In genomic region chr17:64746637-64747225, GRCm38 (mm10) we compare ENCODE assay signal across 19 mouse cellular contexts.
"Had no signal": no experiment of that assay in that cellular context is flagged by ENCODE, and none has a peak within 500 bp of the region (broad histone marks: within the 10 kb centered on the region; RNA-seq: fewer than 3 reads in every experiment).

No protein-coding gene starts in this region.

- ATAC-seq: inflammation-experienced regulatory T-cells, adult 6 months; intestine, embryonic 16.5 days; midbrain, embryonic 16.5 days had no signal

- H3K27me3 ChIP-seq: lung, embryonic 15.5 days; megakaryocyte, embryonic 14.5 days; midbrain, embryonic 12.5 days had no signal

- H3K4me3 ChIP-seq: layer of hippocampus, adult 2 months; left cerebral cortex, adult 2 months; lung, embryonic 15.5 days; megakaryocyte, embryonic 14.5 days; midbrain, embryonic 12.5 days had no signal

- H3K9ac ChIP-seq: lung, embryonic 15.5 days; midbrain, embryonic 12.5 days had no signal

- H3K27ac ChIP-seq: kidney, postnatal 0 days; layer of hippocampus, adult 2 months; left cerebral cortex, adult 2 months; lung, embryonic 15.5 days; midbrain, embryonic 12.5 days; stomach, postnatal 0 days had no signal

- H3K9me3 ChIP-seq: lung, embryonic 15.5 days; midbrain, embryonic 12.5 days had no signal

- H3K4me2 ChIP-seq: lung, embryonic 15.5 days; midbrain, embryonic 12.5 days had no signal

- H3K4me1 ChIP-seq: midbrain, embryonic 12.5 days had no signal

- DNase-seq: kidney, adult 18-20 months; kidney, adult 9 months; kidney, postnatal 25 days; layer of hippocampus, postnatal 36 days; lung, postnatal 10 days; right cerebral cortex, postnatal 14 days; right cerebral cortex, postnatal 4 days; thymus, adult 2 months; thymus, postnatal 25 days had no signal
